Mouse (Mus musculus) Muller cell, postnatal 12 days (primary cell): ENCODE results near the gene Limch1.

ENCODE experiments used
- DNase-seq: peaks from one replicate; pipeline ENCODE4 v3.0.0-alpha.2; 2015; ENCODE audit errors: inconsistent ontology term

Gene Limch1

DNA sequence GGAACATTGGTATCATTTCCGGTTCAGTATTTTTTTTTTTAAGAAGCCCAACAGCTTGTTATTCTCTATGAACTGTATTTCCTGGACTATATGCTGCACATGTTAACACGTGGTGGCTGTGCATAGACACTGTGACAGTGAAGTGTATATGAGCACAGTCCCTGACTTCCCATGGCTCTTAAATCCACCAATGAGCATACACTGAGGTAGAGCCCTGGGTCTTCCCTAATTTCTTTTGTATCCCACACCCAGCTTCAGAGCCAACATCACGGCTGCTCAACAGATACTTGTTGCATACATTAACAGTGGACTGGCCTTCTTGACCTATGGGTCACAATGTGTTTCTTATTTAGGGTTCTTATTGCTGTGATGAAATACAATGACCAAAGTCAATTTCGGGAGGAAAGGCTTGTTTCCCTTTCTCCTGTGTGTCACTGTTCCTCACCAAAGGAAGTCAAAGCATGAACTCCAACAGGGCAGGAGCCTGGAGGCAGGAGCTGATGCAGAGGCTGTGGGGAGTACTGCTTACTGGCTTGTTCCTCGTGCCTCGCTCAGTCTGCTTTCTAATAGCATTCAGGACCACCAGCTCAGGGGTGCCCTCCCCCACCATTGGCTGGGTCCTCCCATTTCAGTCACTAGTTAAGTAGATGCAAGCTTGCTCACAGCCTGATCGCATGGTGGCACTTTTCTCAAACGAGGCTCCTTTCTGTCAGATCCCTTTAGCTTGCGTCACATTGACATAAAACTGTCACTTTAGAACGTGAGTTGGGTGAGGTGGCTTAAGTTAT is 130.6 kb downstream of the Limch1 start:
- no peak for DNase-seq

DNA sequence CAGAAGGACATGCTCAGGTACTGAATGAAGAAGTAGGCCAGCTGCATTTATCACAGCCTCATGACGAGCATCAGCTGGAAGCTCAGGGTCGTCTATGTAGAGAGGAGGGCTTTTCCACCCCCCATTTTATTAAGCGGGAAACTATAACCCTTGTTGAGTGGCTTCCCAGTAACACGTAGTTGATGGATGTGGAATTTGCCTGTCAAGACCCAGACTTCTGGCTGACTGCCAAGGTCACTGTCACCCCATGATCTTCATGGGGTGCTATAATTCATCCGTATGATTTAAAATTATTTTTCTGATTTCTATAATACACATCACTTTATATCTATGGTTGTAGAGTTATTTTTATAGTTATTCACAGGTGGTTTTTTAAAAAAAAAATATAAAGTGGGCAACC is 131.4 kb downstream of the Limch1 start:
- DNase-seq, result no peak

DNA sequence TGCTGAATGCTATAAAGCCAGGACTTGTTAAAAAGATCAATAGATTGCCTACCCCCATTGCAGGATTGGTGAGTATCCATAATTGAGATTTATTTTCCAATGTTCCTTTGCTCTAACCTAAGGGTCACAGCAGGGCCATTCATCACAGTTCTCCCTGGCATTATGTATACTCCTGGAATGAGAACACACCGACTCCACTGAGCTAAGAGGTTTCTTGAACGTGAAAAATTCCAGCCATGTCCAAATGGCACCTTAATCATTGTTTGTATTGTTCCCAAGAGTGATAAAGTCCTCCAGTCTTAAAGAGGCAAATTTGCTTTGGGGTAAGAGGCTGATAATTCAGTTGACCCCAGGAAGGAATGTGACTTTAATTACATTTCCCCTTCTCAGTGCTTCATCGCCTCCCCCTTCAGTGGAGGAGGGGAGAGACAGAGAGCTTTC is 136.3 kb downstream of the Limch1 start:
- no peak for DNase-seq

DNA sequence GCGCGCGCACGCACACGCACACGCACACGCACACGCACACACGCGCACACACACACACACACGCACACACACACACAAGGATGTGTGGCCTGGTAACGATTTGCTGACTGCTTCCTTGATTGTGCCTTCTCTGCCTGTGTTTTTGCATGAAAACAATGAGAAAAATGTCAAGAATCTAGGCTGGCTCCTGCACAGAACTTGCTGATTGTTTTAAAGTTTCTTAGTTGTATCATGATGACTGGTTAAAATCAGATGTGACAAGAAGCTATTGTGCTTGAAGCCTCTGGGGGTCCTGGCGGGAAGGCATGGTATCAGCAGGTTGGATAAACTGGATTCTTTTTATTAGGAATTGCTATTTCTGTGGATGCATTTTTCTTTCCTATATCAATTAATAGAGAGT is 137.1 kb downstream of the Limch1 start:
- DNase-seq, result peak; percentile 90

DNA sequence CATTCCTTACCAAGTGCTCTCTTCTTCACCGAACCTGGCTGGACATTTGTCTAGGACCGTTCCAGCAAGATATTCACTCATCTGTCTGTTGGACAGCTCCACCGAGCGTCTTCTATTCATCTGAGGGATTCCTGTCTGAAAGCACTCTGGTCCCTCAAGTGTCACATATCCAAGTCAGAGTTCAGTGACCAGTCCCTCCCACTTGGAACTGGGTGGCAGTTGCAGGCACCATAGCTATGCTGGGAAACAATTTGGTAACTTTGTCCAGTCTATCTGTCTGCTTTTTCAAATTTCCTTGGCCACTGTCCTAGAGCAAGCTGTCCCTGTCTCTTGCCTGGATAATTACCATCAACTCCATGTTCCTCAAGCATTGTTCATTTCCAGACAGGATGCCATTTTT is 138.9 kb downstream of the Limch1 start:
- peak; percentile 64 for DNase-seq

DNA sequence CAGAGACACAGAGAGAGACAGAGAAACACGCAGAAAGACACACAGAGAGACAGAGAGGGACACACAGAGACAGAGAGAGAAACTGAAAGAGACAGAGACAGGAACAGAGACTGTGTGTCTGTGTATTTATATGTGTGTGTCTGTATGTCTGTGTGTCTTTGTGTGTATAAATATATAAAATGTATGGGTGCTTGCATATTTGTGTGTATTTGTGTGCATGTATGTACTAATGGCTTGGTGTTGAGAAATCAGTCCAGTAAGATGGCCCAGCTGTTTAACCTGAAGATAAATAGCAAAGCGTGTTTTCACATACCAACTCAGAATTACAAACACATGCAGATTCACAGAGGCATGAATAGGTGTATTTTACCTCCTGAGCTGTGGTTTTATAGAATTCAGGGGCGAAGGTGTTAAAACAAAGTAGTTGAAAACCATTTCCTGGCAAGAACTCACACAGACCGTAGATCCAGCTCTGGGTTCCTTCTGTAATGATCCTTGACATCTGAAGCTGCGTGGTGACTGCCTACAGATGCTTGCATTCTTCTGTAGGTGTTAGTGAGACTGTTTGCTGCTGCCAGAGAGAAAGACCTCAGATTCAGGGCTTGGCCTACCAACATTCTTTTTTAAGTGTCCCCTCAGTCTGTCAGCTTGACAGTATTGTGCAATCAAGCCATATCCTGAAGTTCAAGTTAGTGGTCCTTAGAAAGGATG is 140.9 kb downstream of the Limch1 start:
- DNase-seq, result no peak

DNA sequence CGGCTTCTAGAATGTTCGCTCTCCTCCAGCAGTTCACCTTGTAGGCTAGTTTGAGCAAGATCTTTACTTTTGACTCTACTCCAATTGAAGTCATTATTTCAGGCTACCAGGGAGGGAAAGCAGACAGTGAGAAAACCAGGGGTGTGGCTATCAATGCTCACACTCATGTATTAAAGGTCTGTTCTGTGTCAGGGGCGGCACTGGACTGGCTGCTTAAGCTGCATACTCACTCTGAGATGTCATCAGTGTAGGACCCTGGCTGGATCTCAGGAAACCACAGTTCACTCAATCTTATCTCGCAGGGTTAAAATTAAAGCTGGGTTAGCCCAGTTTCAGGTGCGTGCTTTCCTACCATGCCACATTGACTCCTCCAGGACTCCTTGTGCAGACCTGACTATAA is 142.4 kb downstream of the Limch1 start:
- DNase-seq, result no peak

DNA sequence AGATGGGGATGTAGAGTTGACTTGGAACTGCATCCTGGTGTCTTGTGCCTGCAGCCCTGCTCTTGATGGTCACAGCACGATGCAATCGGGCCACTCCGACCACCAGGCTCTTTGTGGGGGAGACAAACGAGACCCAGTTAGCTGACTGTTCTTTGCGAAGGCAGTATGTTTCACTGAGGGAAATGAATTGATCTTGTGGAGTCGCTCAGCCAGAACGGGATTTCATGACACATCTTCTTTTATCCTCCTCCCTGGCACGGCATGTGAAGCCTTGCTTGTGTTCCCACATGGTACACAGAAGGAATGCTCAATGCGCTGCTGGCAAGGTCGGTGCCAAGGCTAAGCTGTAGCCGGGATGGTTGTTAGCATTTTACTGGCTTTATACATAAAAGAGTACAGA is 143.7 kb downstream of the Limch1 start:
- DNase-seq, result peak; percentile 79

DNA sequence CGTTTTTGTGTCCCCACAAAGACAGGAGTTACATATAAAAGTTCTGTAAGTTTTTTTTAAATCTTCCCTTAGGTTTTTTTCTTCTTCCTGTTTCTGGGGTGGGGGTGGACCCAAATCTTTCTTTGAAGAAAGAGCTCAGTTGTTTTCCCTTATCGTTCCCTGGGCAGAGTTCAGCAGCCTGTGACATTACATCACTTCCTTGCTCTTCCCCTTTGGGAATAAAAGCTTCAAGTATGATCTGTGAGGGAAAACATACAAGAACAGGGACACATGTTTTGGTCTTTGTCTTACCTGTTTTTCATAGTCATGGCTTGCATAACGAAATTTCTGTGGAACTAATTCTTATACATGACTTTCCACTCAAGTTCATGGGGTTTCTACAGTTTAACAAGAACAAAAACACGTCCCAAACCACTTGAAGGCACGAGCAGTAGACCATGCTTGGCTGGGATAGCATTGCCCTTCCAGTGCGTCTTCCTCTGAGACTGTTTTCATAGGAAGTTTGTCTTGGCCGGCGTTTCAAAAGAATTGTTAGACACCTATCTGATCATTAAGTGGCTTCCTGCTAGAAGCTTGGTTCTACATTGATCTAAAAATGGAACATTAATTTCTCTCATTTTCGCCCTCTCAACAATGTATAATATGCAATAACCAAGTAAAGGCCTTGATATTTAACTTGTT is 150.0 kb downstream of the Limch1 start:
- no peak for DNase-seq

DNA sequence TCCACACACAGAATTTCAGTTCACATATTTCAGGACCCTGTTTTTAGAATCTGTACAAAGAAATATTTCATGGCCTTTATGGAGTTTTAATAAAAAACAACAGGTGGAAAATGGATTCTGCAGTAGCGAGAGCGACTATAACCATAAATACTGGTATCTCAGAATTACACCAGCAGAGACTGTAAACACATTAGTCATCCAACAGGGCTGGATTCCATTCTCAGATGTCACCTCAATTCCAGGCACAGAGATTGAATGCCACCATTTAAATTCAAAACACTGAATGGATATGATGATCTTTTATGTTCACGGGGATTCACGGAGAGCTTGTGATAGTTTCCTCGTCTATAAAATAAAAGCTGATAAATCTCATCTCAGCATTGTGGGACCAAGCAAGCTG is 152.0 kb downstream of the Limch1 start:
- no peak for DNase-seq

DNA sequence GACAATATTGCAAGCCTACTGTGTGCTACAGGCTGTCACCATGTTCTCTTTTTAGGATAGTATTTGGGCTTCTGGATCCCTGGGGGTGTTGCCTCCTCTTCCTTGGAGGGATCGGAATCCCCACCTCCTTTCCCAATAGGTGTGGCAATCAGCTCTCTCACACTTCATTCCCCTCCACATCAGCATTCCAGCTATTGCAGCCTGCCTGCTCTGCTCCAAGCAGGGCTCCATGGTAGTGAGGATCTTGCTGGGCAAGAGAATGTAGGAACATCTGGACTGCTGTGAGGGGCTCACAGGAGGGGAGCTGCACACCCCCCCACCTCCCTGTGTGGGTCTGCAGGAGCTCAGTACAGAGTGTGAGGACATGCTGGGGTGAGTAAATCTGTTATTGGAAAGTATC is 152.6 kb downstream of the Limch1 start:
- DNase-seq, result no peak

DNA sequence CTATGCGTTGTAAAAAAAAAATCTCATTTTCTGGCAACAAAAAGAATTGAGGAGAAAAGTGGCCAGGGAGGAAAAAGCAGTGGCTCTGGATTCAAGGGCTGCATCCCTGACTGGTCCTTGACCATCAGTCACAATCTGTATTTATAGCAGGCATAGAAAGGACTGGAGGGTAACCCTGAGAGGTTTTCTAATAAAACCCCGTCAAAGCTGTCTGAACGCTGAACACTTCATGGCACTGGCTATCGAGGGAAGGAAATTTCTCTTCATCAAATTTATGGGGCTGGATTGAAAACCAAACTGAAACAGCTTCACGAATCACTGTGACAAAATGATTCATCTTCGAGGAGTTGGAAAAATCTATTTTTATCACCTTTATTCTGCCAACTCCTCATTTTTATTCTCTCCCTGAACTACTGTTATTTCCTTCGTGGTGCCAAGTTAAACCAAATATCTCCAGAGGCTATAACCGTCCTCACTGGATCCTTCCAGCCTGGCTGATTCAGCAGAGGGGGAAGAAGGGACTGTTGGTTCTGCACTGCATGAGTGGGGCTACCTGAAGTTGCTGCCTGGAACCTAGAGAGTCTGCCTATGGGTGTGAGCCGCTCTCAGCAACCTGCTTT is 153.3 kb downstream of the Limch1 start:
- no peak for DNase-seq

DNA sequence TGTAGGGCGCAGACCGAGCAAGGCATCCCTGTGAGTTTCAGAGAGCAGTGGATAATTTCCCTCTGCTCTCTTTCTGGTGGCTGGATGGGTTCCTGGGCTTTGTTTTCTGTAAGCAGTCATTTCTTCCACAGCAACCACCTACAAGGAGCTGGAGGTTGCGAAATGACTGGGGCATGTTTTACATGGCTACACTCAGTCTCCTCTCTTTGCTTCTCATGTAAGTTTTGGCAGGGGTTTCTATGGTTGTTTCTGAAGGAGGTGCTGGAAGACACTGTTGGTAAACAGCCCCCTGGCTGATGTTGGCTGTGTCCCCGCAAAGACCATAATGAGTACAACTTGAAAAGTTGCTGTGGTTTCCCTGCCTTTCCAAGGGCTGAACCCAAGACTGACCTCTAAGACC is 155.5 kb downstream of the Limch1 start:
- no peak for DNase-seq

DNA sequence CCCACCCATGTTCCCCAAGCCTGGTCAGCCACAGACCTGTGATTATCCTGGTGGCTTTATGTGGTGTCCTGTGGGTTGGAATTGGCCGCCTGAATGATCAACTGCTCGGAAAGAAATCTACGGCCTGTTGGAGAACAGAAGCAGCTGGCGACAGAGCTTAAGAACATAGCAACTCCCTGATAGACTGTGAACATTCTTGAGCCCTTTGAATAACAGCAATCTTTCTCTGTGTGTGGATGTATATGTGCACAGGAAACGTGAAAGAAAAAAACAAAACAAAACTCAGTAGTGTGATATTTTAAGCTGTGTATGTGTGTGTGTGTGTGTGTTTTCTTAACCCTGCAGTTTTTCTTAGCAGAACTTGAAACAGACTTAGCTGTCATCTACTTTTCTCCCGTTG is 159.2 kb downstream of the Limch1 start:
- no peak for DNase-seq

DNA sequence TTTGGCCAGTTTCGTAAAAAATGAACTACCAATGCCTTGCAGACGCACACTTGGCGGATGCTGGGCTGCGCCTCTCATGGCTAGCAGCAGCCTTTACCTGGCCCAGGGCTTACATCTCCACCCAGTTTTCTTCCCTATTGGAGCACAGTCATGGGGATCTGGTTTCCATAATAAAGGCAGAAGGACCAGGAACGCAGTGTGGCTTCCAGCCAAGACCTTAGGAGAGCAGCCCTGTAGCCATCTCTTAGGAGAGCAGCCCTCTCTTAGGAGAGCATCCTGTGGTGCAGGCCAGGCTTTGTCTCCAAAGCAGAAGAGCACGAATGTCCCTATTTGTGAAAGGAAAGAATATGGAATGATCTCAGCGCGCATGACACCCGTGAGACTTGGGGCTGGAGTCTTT is 163.3 kb downstream of the Limch1 start:
- DNase-seq, result no peak

DNA sequence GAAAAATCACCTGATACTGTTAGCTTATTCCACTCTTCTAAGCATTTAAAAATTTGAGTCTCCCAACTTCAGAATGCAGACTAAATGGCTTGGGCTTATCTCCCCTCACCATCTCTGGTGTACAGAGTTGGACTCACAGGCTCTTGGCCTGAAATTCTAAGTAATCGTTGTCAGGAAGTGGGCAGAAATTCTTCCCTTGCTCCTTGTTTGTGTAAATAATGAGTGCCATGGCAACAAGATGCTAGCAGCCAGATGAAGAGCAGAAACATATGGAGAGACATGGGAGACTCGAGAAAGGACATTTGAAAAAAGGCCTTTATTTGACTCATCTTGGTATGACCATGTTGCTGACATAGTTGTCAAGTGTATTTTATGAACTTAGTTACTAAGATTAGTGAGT is 164.3 kb downstream of the Limch1 start:
- peak; percentile 60 for DNase-seq

DNA sequence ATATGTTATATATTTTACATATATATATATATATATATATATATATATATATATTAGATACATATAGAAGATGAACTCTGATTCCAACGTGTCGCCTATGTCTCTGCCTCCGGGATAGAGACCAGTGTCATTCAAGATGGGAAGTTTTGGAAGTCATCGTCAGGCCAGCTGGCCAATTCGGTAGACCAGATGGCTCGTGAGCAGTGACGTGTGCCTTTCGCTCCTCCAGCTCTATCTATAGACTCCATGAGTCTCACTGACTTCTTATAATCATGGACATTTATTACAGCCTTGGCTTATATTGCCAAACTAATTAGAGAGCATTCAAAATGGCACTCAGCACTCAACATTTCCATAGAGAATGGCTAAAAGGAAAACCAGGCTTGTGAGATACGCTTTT is 165.0 kb downstream of the Limch1 start:
- no peak for DNase-seq

DNA sequence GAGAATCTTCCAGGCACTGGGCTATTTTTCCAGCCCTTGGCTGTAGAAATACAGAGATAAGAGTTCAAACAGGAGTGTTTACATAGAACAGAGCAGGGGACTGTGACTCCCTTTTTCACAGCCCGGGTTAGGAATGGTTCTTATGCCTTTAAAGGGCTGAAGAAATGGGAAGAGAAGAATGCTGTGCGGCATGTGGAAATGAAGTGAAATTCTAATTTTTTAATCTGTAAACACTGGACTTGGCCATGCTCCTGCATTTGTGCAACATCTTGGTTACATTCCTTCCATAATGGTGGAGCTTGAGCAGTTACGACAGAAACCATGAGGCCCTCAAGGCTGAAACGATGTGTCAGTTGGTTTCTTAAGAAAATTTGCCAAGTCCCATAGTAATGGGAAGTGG is 165.4 kb downstream of the Limch1 start:
- DNase-seq, result no peak

DNA sequence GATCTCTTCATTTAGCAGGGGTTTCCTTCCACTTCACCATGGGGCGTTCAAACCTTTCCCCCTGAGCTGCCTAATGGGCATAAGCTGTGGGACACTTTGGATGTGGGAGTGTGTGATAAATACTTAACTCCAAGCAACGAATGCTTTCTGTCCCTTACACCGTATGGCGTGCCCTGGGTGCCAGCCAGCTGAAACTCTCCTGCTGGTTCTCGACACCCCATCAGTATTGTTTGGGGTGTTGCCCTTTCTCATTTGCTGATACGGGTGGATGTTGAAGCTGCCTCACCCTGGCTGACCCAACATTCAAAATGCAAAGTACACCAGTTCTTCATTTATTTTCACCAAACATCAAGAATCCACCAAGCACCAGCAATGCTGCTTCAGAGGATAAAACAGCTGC is 168.2 kb downstream of the Limch1 start:
- no peak for DNase-seq

DNA sequence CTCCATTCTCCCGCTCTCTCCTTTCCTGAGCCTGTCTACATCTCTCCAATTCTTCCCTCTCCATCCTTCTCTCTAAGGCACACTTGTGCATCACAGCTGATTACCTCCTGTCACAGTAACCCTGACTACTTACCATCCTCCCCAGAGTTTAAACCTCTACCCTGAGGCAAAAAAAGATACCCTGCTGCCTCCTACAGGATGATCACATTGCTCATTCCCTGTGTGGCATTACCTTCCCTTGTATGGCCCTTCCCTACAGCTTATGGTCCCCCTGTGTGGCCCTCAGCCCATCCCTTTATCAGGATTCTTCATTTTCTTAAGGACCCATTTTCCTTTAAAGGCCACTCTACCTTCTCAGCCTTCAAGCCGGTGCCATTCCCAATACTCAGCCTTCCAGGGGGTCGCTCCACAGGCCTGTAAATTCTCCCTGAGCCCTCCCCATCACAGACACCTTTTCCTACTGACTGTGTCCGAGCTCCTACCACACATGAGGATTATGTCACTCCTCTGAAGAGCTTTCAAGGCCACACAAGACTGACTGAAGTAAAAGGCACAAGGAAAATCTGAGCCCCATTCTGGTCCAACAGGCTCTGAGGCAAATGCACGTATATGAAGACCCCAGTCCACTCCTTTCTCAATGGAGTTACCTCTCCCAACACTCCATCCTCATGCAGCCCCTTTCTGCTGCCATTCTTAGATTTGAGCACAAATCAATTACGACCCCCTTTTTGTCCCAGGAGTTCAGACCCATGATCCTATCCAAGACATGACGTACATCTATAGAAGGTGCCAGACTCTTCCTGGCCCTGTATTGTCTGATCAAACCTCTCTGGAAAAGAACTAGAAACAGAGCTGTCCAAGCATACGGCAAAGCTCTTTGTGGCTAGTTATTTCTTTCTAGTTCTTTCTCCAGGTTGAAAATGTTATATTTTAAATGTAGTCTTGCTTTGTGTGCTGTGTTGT is 172.0 kb downstream of the Limch1 start:
- DNase-seq, result no peak
